Mouse (Mus musculus): ENCODE results near the gene Adra2a. TPM values are rescaled to one million over a fixed set of nuclear protein-coding genes. Genes with fewer than 3 reads are reported as not detected.

Adra2a gene
- total and polyA plus RNA-seq, 2 experiments = 0.07 TPM; not detected in 1

DNA sequence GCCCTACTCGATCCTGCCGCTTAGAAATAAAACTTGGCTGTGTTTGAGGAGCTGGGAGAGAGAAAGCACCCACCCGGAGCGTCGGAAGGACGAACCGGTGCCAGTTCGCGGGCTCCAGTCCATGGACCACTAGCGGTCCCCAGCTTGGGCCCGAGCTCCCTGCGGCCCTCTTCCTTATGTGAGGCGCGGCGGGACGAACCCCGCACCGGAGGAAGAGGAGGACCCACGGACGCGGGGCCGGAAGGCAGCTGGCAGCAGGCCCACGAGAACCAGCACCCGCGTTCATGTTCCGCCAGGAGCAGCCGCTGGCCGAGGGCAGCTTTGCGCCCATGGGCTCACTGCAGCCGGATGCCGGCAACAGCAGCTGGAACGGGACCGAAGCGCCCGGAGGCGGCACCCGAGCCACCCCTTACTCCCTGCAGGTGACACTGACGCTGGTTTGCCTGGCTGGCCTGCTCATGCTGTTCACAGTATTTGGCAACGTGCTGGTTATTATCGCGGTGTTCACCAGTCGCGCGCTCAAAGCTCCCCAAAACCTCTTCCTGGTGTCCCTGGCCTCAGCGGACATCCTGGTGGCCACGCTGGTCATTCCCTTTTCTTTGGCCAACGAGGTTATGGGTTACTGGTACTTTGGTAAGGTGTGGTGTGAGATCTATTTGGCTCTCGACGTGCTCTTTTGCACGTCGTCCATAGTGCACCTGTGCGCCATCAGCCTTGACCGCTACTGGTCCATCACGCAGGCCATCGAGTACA, 2.2 kb downstream of the Adra2a start:
- TF ChIP-seq POLR2A (IDR thresholded peaks at IDR 0.05; ENCODE audit: extremely low read depth, insufficient read depth, low read length) (no peak), CTCF (IDR thresholded peaks at IDR 0.05; ENCODE audit: low read depth, low read length) (no peak)
- Histone ChIP-seq H3K27ac (replicated peaks; ENCODE audit: insufficient read depth, low read depth, low read length) (no peak overlapping the region), H3K4me3 (ENCODE audit: insufficient read depth, low read depth, low read length) (peak overlapping the region; percentile 11; the same call in 1 of the 2 replicates), H3K27me3 (ENCODE audit: control insufficient read depth, insufficient read depth, low read length) (peaks cover 21% of the 10 kb centered on the region; the same call in 1 of the 2 replicates), H3K9ac (ENCODE audit: low read depth, low read length) (no peak overlapping the region), H3K4me1 (ENCODE audit: control insufficient read depth, insufficient read depth, low read length) (peaks cover 9% of the 10 kb centered on the region), H3K36me3 (ENCODE audit: control insufficient read depth, insufficient read depth, low read length) (no peaks in the 10 kb centered on the region), H3K79me2 (ENCODE audit: control insufficient read depth, insufficient read depth, low read length) (no peaks in the 10 kb centered on the region)
- DNase-seq (ENCODE audit: extremely low read depth, low read depth, low spot score) = peak; percentile 13
- 2% methylated on average over 55 of the region's 55 CpGs for WGBS

DNA sequence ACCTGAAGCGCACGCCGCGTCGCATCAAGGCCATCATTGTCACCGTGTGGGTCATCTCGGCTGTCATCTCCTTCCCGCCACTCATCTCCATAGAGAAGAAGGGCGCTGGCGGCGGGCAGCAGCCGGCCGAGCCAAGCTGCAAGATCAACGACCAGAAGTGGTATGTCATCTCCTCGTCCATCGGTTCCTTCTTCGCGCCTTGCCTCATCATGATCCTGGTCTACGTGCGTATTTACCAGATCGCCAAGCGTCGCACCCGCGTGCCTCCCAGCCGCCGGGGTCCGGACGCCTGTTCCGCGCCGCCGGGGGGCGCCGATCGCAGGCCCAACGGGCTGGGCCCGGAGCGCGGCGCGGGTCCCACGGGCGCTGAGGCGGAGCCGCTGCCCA, 2.7 kb downstream of the Adra2a start:
- Histone ChIP-seq H3K4me1 (ENCODE audit: control insufficient read depth, insufficient read depth, low read length) (peaks cover 9% of the 10 kb centered on the region), H3K27ac (replicated peaks; ENCODE audit: insufficient read depth, low read depth, low read length) (no peak overlapping the region), H3K36me3 (ENCODE audit: control insufficient read depth, insufficient read depth, low read length) (no peaks in the 10 kb centered on the region), H3K9ac (ENCODE audit: low read depth, low read length) (no peak overlapping the region), H3K79me2 (ENCODE audit: control insufficient read depth, insufficient read depth, low read length) (no peaks in the 10 kb centered on the region), H3K4me3 (ENCODE audit: insufficient read depth, low read depth, low read length) (no peak overlapping the region), H3K27me3 (ENCODE audit: control insufficient read depth, insufficient read depth, low read length) (peaks cover 21% of the 10 kb centered on the region; the same call in 1 of the 2 replicates)
- TF ChIP-seq CTCF (IDR thresholded peaks at IDR 0.05; ENCODE audit: low read depth, low read length) (no peak), POLR2A (IDR thresholded peaks at IDR 0.05; ENCODE audit: extremely low read depth, insufficient read depth, low read length) (no peak)
- no peak for DNase-seq (ENCODE audit: extremely low read depth, low read depth, low spot score)
- 4% methylated on average over 46 of the region's 46 CpGs for WGBS

DNA sequence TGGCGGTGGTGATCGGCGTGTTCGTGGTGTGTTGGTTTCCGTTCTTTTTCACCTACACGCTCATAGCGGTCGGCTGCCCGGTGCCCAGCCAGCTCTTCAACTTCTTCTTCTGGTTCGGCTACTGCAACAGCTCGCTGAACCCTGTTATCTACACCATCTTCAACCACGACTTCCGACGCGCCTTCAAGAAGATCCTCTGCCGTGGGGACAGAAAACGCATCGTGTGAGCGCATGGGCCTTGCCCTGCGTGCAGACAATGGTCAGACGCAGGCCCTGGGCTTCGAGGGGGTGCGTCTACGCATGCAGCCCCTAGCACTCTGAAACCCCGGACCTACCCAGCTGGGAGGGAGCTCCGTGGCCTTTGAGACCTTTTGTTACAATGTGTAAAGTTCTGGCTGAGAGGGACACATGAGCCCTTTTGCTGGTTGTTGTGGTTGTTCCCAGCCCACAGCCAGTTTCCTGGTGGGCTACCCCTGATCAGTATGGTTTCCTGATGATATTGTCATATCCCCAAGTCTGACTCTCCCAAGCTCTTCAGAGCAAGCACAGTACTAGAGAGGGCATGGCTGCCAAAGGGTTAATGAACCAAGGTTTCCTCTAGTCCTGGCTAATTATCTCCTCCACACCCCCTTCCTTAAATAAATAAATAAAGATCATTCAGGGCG, 3.6 kb downstream of the Adra2a start:
- peaks cover 9% of the 10 kb centered on the region for H3K4me1 ChIP-seq (ENCODE audit: control insufficient read depth, insufficient read depth, low read length)
- H3K4me3 ChIP-seq (ENCODE audit: insufficient read depth, low read depth, low read length) = no peak overlapping the region; the same call in 1 of the 2 replicates
- no peaks in the 10 kb centered on the region for H3K36me3 ChIP-seq (ENCODE audit: control insufficient read depth, insufficient read depth, low read length)
- H3K27me3 ChIP-seq (ENCODE audit: control insufficient read depth, insufficient read depth, low read length) = peaks cover 21% of the 10 kb centered on the region; the same call in 1 of the 2 replicates
- H3K9ac ChIP-seq (ENCODE audit: low read depth, low read length) = no peak overlapping the region
- H3K79me2 ChIP-seq (ENCODE audit: control insufficient read depth, insufficient read depth, low read length) = no peaks in the 10 kb centered on the region
- no peak for TF ChIP-seq POLR2A (IDR thresholded peaks at IDR 0.05; ENCODE audit: extremely low read depth, insufficient read depth, low read length)
- TF ChIP-seq CTCF (IDR thresholded peaks at IDR 0.05; ENCODE audit: low read depth, low read length) = no peak
- 14% methylated on average over 27 of the region's 27 CpGs for WGBS
- H3K27ac ChIP-seq (replicated peaks; ENCODE audit: insufficient read depth, low read depth, low read length) = no peak overlapping the region
- DNase-seq (ENCODE audit: extremely low read depth, low read depth, low spot score) = no peak

DNA sequence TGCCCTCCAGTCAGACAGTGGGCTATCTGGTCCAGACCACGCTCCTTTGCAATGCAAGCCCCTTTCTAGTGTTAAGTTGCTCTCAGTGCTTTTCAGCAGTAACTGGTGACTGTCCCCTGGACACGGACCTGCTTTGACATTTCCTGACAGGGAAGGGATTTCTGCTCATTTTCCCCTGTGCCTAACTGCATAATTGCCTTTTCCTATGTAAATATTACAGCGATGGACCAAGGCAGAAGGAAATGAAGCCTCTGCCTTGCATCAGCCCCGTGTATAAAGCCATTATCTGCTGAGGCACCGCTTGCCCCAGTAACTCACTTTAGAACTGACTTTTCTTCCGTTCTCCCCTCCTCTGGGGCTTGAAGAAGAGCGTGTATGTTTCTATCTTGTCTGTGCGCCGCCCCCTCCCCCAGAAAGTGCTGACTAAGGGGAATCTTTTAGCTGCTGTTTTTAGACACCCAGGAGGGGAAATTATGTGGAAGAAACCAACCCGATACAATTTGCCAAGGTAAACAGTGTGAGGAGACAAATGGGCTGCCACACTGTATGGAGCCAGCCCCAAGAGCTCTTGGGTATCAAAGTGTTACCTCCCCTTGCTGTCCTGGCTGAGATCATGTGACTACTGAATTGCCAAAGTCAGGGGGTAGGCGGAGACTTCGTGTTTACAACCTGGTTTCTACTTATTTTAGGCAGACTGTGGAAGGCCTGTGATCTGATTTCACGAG, 4.4 kb downstream of the Adra2a start:
- Histone ChIP-seq H3K79me2 (ENCODE audit: control insufficient read depth, insufficient read depth, low read length) (no peaks in the 10 kb centered on the region), H3K27me3 (ENCODE audit: control insufficient read depth, insufficient read depth, low read length) (peaks cover 21% of the 10 kb centered on the region; the same call in 1 of the 2 replicates), H3K27ac (replicated peaks; ENCODE audit: insufficient read depth, low read depth, low read length) (no peak overlapping the region), H3K36me3 (ENCODE audit: control insufficient read depth, insufficient read depth, low read length) (no peaks in the 10 kb centered on the region), H3K4me3 (ENCODE audit: insufficient read depth, low read depth, low read length) (no peak overlapping the region), H3K9ac (ENCODE audit: low read depth, low read length) (no peak overlapping the region), H3K4me1 (ENCODE audit: control insufficient read depth, insufficient read depth, low read length) (peaks cover 9% of the 10 kb centered on the region)
- TF ChIP-seq POLR2A (IDR thresholded peaks at IDR 0.05; ENCODE audit: extremely low read depth, insufficient read depth, low read length) (no peak), CTCF (IDR thresholded peaks at IDR 0.05; ENCODE audit: low read depth, low read length) (no peak)
- peak; percentile 81 for DNase-seq (ENCODE audit: extremely low read depth, low read depth, low spot score)
- WGBS = 6% methylated on average over 13 of the region's 13 CpGs

GRCm38 (mm10) chr19:54051651-54052050, 7.7 kb downstream of the Adra2a start:
- no peak for DNase-seq (ENCODE audit: extremely low read depth, low read depth, low spot score)
- H3K4me3 ChIP-seq (ENCODE audit: insufficient read depth, low read depth, low read length) = no peak overlapping the region
- H3K79me2 ChIP-seq (ENCODE audit: control insufficient read depth, insufficient read depth, low read length) = no peaks in the 10 kb centered on the region
- no peaks in the 10 kb centered on the region for H3K36me3 ChIP-seq (ENCODE audit: control insufficient read depth, insufficient read depth, low read length)
- no peak overlapping the region for H3K27ac ChIP-seq (replicated peaks; ENCODE audit: insufficient read depth, low read depth, low read length)
- peaks cover 5% of the 10 kb centered on the region; the same call in 1 of the 2 replicates for H3K4me1 ChIP-seq (ENCODE audit: control insufficient read depth, insufficient read depth, low read length)
- TF ChIP-seq CTCF (IDR thresholded peaks at IDR 0.05; ENCODE audit: low read depth, low read length) (no peak), POLR2A (IDR thresholded peaks at IDR 0.05; ENCODE audit: extremely low read depth, insufficient read depth, low read length) (no peak)
- H3K27me3 ChIP-seq (ENCODE audit: control insufficient read depth, insufficient read depth, low read length) = peaks cover 3% of the 10 kb centered on the region; the same call in 1 of the 2 replicates
- H3K9ac ChIP-seq (ENCODE audit: low read depth, low read length) = no peak overlapping the region
- 67% methylated on average over 4 of the region's 4 CpGs for WGBS

All from liver, adult 2 months (tissue).